In the genomic region with DNA sequence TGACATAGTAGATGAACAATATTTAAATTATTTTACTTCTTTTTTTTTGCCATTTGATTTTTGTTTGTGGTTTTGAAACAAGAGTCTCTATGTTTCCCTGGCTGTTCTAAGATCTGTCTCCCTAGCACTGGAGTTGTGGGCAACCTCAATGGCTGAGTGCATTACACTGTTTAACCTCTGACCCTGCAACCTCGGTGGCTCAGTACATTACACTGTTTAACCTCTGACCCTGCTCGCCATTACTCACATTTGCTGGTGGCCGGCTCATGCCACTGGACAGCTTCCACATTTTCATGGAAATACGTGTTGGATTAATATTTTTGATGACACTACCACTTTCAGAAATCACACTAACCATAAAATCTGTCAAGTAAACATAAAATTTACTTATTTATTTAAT, we compare ENCODE assay signal across 23 mouse cellular contexts.
DNase-seq lines count a peak whose midpoint lies in the region; ATAC-seq lines count a peak whose summit lies in the region.
"Had no signal": no experiment of that assay in that cellular context is flagged by ENCODE, and none has a peak within 500 bp of the region (broad histone marks: within the 10 kb centered on the region; RNA-seq: fewer than 3 reads in every experiment).

No protein-coding gene starts in this region.

- DNase-seq in kidney, postnatal 36 days, result peak; percentile 7 to 16
- no peak for DNase-seq in kidney, postnatal 10 days
- DNase-seq in embryo, embryonic 10.5 days (ENCODE audit: low spot score), result peak; percentile 60
- DNase-seq in mesoderm, embryonic 11.5 days (ENCODE audit: low read depth, low spot score), result peak; percentile 41
- DNase-seq in adrenal gland, postnatal 36 days, result no peak
- DNase-seq: adrenal gland, adult 2 months; adrenal gland, postnatal 14 days; B cell, adult 2 months; cerebellum, adult 11-12 months; cerebellum, adult 8-10 months; cerebellum, postnatal 10 days; cerebellum, postnatal 36 days; gastrocnemius, postnatal 10 days; gastrocnemius, postnatal 36 days; heart, adult 2 months; heart, postnatal 14 days; heart, postnatal 4 days had no signal

- no peak for ATAC-seq in megakaryocyte, adult 5-6 weeks (ENCODE audit: poor library complexity, severe bottlenecking)
- ATAC-seq: forebrain, embryonic 13.5 days; forebrain, embryonic 16.5 days; hindbrain, postnatal 0 days; inflammation-experienced regulatory T-cells, adult 6 months; Patski had no signal

Comparison
In these comparisons a context has a peak if more than half of its experiments do, and no peak if none do; other contexts are left out.
1. DNase-seq: peak in kidney, postnatal 36 days (2 of 2), embryo, embryonic 10.5 days (single experiment) and mesoderm, embryonic 11.5 days (single experiment); none in kidney, postnatal 10 days (single experiment) and adrenal gland, postnatal 36 days (0 of 2).